Mouse (Mus musculus) liver, embryonic 13.5 days (tissue): ENCODE results near the gene Tmem235. TPM values are rescaled to one million over a fixed set of nuclear protein-coding genes. Genes with fewer than 3 reads are reported as not detected.
A peak's percentile ranks its signal among the peaks of the same experiment; 100 is the strongest.

Source experiments
- ATAC-seq: fragments of 200-750 bp; cut with Nextera tagmentation; 2 replicates; pipeline ENCODE4 v1.8.0; 2017; ENCODE audit warnings: low read depth, mild to moderate bottlenecking, moderate number of reproducible peaks, moderate library complexity
- DNase-seq: peaks from one replicate; pipeline ENCODE4 v3.0.0; 2022
- H3K27ac ChIP-seq: fragments of 300-500 bp; sonication (generic); 2 replicates; pipeline ENCODE4 v1.5.1; 2015; ENCODE audit warnings: moderate library complexity, mild to moderate bottlenecking, inconsistent platforms
- H3K27me3 ChIP-seq: fragments of 300-500 bp; sonication (generic); 2 replicates; pipeline ENCODE4 v1.6.1; 2015; ENCODE audit warnings: mild to moderate bottlenecking, inconsistent platforms
- H3K36me3 ChIP-seq: fragments of 300-500 bp; sonication (generic); 2 replicates; pipeline ENCODE4 v1.6.1; 2015; ENCODE audit warnings: mild to moderate bottlenecking, inconsistent platforms
- H3K4me1 ChIP-seq: fragments of 300-500 bp; sonication (generic); replicated peaks from 2 replicates; pipeline ENCODE4 v1.6.1; 2015; ENCODE audit warnings: inconsistent platforms
- H3K4me2 ChIP-seq: fragments of 300-500 bp; sonication (generic); 2 replicates; pipeline ENCODE4 v1.6.1; 2015; ENCODE audit warnings: inconsistent platforms, mild to moderate bottlenecking, moderate library complexity
- H3K4me3 ChIP-seq: fragments of 300-500 bp; sonication (generic); replicated peaks from 2 replicates; pipeline ENCODE4 v1.5.1; 2015; ENCODE audit warnings: mild to moderate bottlenecking, inconsistent platforms
- H3K9ac ChIP-seq: fragments of 300-500 bp; sonication (generic); 2 replicates; pipeline ENCODE4 v1.6.1; 2015; ENCODE audit warnings: mild to moderate bottlenecking, inconsistent platforms
- H3K9me3 ChIP-seq: fragments of 300-500 bp; sonication (generic); replicated peaks from 2 replicates; pipeline ENCODE4 v1.6.1; 2016; ENCODE audit warnings: inconsistent platforms
- WGBS: fragments of 180-500 bp; shearing (Covaris S2); methylation state at CpG from one replicate; pipeline ENCODE4 v1.1.7; 2015; ENCODE audit not compliant: insufficient replicate concordance; 5-methylcytosine and 5-hydroxymethylcytosine counted together
- polyA plus RNA-seq: library from polyadenylated mRNA; unstranded; fragments of >200 nt; fragmentation: Nextera tagmentation; extraction: Ambion mirVana; gene quantifications from 2 replicates; pipeline ENCODE4 v1.2.1, GENCODE M21; 2015

Tmem235 gene
- polyA plus RNA-seq, 1 experiment from 2014 or later = not detected

- Histone ChIP-seq H3K4me1 (peaks cover 71% of the 10 kb centered on the region), H3K4me3 (peak overlapping the region; percentile 95), H3K27ac (peak overlapping the region; percentile 94), H3K9me3 (no peaks in the 10 kb centered on the region), H3K9ac (peak overlapping the region; percentile 93), H3K4me2 (peak overlapping the region; percentile 97), H3K27me3 (no peaks in the 10 kb centered on the region), H3K36me3 (peaks cover 24% of the 10 kb centered on the region)
- ATAC-seq = no peak
- 72% methylated on average over 7 of the region's 7 CpGs for WGBS
- no peak for DNase-seq
Observed at GRCm38 (mm10) chr11:117847593-117848215, 12.8 kb upstream of the Tmem235 start.

- peak; percentile 50 for ATAC-seq
- H3K4me3 ChIP-seq = peak overlapping the region; percentile 95
- H3K4me1 ChIP-seq = peaks cover 75% of the 10 kb centered on the region
- H3K36me3 ChIP-seq = peaks cover 31% of the 10 kb centered on the region
- H3K27ac ChIP-seq = peak overlapping the region; percentile 94
- H3K9me3 ChIP-seq = no peaks in the 10 kb centered on the region
- H3K27me3 ChIP-seq = no peaks in the 10 kb centered on the region
- H3K9ac ChIP-seq = peak overlapping the region; percentile 93
- H3K4me2 ChIP-seq = peak overlapping the region; percentile 97
- DNase-seq = no peak
- WGBS = 7% methylated on average over 19 of the region's 19 CpGs
Observed at GRCm38 (mm10) chr11:117848271-117848984, 12.1 kb upstream of the Tmem235 start.

GRCm38 (mm10) chr11:117848985-117849671, 11.4 kb upstream of the Tmem235 start, which contains the start of gene Birc5:
TSS of gene Birc5 (plus strand) at chr11:117849251.
- ATAC-seq = peak; percentile 86

GRCm38 (mm10) chr11:117852875-117853274, 7.7 kb upstream of the Tmem235 start:
- no peaks in the 10 kb centered on the region for H3K27me3 ChIP-seq
- no peak overlapping the region for H3K4me3 ChIP-seq
- peaks cover 74% of the 10 kb centered on the region for H3K36me3 ChIP-seq
- ATAC-seq = no peak
- DNase-seq = no peak
- no peak overlapping the region for H3K9ac ChIP-seq
- WGBS = 89% methylated on average over 3 of the region's 3 CpGs
- H3K9me3 ChIP-seq = 0 out of 2 replicates have a peak, but pooled peaks cover 3% of the 10 kb centered on the region
- H3K4me2 ChIP-seq = no peak overlapping the region
- peaks cover 42% of the 10 kb centered on the region for H3K4me1 ChIP-seq
- H3K27ac ChIP-seq = no peak overlapping the region

More at GRCm38 (mm10) chr11:117848985-117849671, 11.4 kb upstream of the Tmem235 start, which contains the start of gene Birc5:
- H3K4me3 ChIP-seq = peak within 1 kb of the TSS; percentile 95
- H3K36me3 ChIP-seq = peaks cover 38% of the 10 kb centered on the region
- peak within 1 kb of the TSS; percentile 97 for H3K4me2 ChIP-seq
- no peaks in the 10 kb centered on the region for H3K27me3 ChIP-seq
- DNase-seq = peak; percentile 96
- H3K9ac ChIP-seq = peak within 1 kb of the TSS; percentile 93
- no peaks in the 10 kb centered on the region for H3K9me3 ChIP-seq
- H3K4me1 ChIP-seq = peaks cover 75% of the 10 kb centered on the region
- peak within 1 kb of the TSS; percentile 95 for H3K27ac ChIP-seq
- WGBS = under 1% methylated on average over 49 of the region's 51 CpGs

- no peak overlapping the region for H3K9ac ChIP-seq
- H3K27ac ChIP-seq = no peak overlapping the region
- no peak overlapping the region for H3K4me2 ChIP-seq
- H3K36me3 ChIP-seq = peaks cover 76% of the 10 kb centered on the region
- H3K27me3 ChIP-seq = peaks cover 10% of the 10 kb centered on the region
- WGBS = 88% methylated on average over 9 of the region's 9 CpGs
- H3K4me1 ChIP-seq = peaks cover 33% of the 10 kb centered on the region
- H3K4me3 ChIP-seq = no peak overlapping the region
- no peak for DNase-seq
- 0 out of 2 replicates have a peak, but pooled peaks cover 3% of the 10 kb centered on the region for H3K9me3 ChIP-seq
- ATAC-seq = no peak
Observed at GRCm38 (mm10) chr11:117854241-117854640, 6.3 kb upstream of the Tmem235 start.

- Histone ChIP-seq H3K4me1 (peaks cover 29% of the 10 kb centered on the region), H3K27me3 (peaks cover 21% of the 10 kb centered on the region), H3K4me3 (no peak overlapping the region), H3K4me2 (no peak overlapping the region), H3K27ac (no peak overlapping the region), H3K36me3 (peaks cover 73% of the 10 kb centered on the region), H3K9ac (no peak overlapping the region), H3K9me3 (0 out of 2 replicates have a peak, but pooled peaks cover 3% of the 10 kb centered on the region)
- no peak for ATAC-seq
- WGBS = 86% methylated on average over 5 of the region's 5 CpGs
- DNase-seq = no peak
Observed at GRCm38 (mm10) chr11:117855360-117855759, 5.2 kb upstream of the Tmem235 start.

GRCm38 (mm10) chr11:117855975-117856374, 4.6 kb upstream of the Tmem235 start:
- Histone ChIP-seq H3K27me3 (peaks cover 27% of the 10 kb centered on the region), H3K9me3 (0 out of 2 replicates have a peak, but pooled peaks cover 3% of the 10 kb centered on the region), H3K9ac (no peak overlapping the region), H3K27ac (no peak overlapping the region), H3K4me2 (no peak overlapping the region), H3K4me1 (peaks cover 28% of the 10 kb centered on the region), H3K4me3 (no peak overlapping the region), H3K36me3 (peaks cover 69% of the 10 kb centered on the region)
- no peak for ATAC-seq
- 78% methylated on average over 1 of the region's 1 CpGs for WGBS
- no peak for DNase-seq

GRCm38 (mm10) chr11:117857462-117857861, 3.1 kb upstream of the Tmem235 start:
- ATAC-seq = no peak

GRCm38 (mm10) chr11:117858392-117858791, 2.2 kb upstream of the Tmem235 start:
- peaks cover 9% of the 10 kb centered on the region for H3K4me1 ChIP-seq
- no peak overlapping the region for H3K4me3 ChIP-seq
- no peak overlapping the region for H3K4me2 ChIP-seq
- H3K9ac ChIP-seq = no peak overlapping the region
- H3K27ac ChIP-seq = no peak overlapping the region
- DNase-seq = no peak
- peaks cover 45% of the 10 kb centered on the region for H3K36me3 ChIP-seq
- peaks cover 52% of the 10 kb centered on the region for H3K27me3 ChIP-seq
- ATAC-seq = no peak
- 64% methylated on average over 3 of the region's 3 CpGs for WGBS
- H3K9me3 ChIP-seq = 0 out of 2 replicates have a peak, but pooled peaks cover 3% of the 10 kb centered on the region

More at GRCm38 (mm10) chr11:117857462-117857861, 3.1 kb upstream of the Tmem235 start:
- no peak for DNase-seq
- Histone ChIP-seq H3K9me3 (0 out of 2 replicates have a peak, but pooled peaks cover 3% of the 10 kb centered on the region), H3K27ac (no peak overlapping the region), H3K36me3 (peaks cover 55% of the 10 kb centered on the region), H3K4me3 (no peak overlapping the region), H3K9ac (no peak overlapping the region), H3K4me1 (peaks cover 15% of the 10 kb centered on the region), H3K27me3 (peaks cover 42% of the 10 kb centered on the region), H3K4me2 (no peak overlapping the region)
- WGBS = 91% methylated on average over 10 of the region's 10 CpGs

- Histone ChIP-seq H3K4me2 (no peak overlapping the region), H3K4me1 (peaks cover 9% of the 10 kb centered on the region), H3K27me3 (peaks cover 68% of the 10 kb centered on the region), H3K4me3 (no peak overlapping the region), H3K36me3 (no peaks in the 10 kb centered on the region), H3K9me3 (no peaks in the 10 kb centered on the region), H3K27ac (no peak overlapping the region), H3K9ac (no peak overlapping the region)
- DNase-seq = no peak
- ATAC-seq = no peak
- WGBS = 33% methylated on average over 11 of the region's 11 CpGs
Observed at GRCm38 (mm10) chr11:117863174-117863856, 2.8 kb downstream of the Tmem235 start.
